Mouse (Mus musculus) lung, embryonic 15.5 days (tissue): ENCODE data around the gene Szt2. TPM values are rescaled to one million over a fixed set of nuclear protein-coding genes. Genes with fewer than 3 reads are reported as not detected.

Experiments
- ATAC-seq: fragments of 200-750 bp; cut with Nextera tagmentation; 2 replicates; pipeline ENCODE4 v1.8.0; 2017; ENCODE audit warnings: moderate number of reproducible peaks, borderline replicate concordance; ENCODE audit not compliant: low FRiP score, low TSS enrichment; ENCODE audit errors: extremely low read depth
- H3K27ac ChIP-seq: fragments of 300-500 bp; sonication (generic); 2 replicates; pipeline ENCODE4 v1.5.1; 2015; ENCODE audit warnings: moderate library complexity, mild to moderate bottlenecking, inconsistent platforms
- H3K27me3 ChIP-seq: fragments of 300-500 bp; sonication (generic); 2 replicates; pipeline ENCODE4 v1.6.1; 2015; ENCODE audit warnings: inconsistent platforms
- H3K36me3 ChIP-seq: fragments of 300-500 bp; sonication (generic); 2 replicates; pipeline ENCODE4 v1.6.1; 2015; ENCODE audit warnings: inconsistent platforms
- H3K4me1 ChIP-seq: fragments of 300-500 bp; sonication (generic); 2 replicates; pipeline ENCODE4 v1.6.1; 2015; ENCODE audit warnings: inconsistent platforms
- H3K4me2 ChIP-seq: fragments of 300-500 bp; sonication (generic); 2 replicates; pipeline ENCODE4 v1.6.1; 2015; ENCODE audit warnings: inconsistent platforms, mild to moderate bottlenecking, moderate library complexity
- H3K4me3 ChIP-seq: fragments of 300-500 bp; sonication (generic); 2 replicates; pipeline ENCODE4 v1.5.1; 2015; ENCODE audit warnings: mild to moderate bottlenecking, inconsistent platforms
- H3K9ac ChIP-seq: fragments of 300-500 bp; sonication (generic); 2 replicates; pipeline ENCODE4 v1.6.1; 2015; ENCODE audit warnings: inconsistent platforms
- H3K9me3 ChIP-seq: fragments of 300-500 bp; sonication (generic); 2 replicates; pipeline ENCODE4 v1.6.1; 2016; ENCODE audit warnings: inconsistent platforms
- WGBS: fragments of 180-500 bp; shearing (Covaris S2); methylation state at CpG from one replicate; pipeline ENCODE4 v1.1.7; 2015; 5-methylcytosine and 5-hydroxymethylcytosine counted together
- polyA plus RNA-seq: library from polyadenylated mRNA; unstranded; fragments of >200 nt; fragmentation: Nextera tagmentation; extraction: Ambion mirVana; gene quantifications from 2 replicates; pipeline ENCODE4 v1.2.1, GENCODE M21; 2015

The Szt2 gene
- polyA plus RNA-seq, 1 experiment from 2014 or later = 7.0 TPM

GRCm38 (mm10) chr4:118353689-118354088, 55.4 kb downstream of the Szt2 start:
- no peak for ATAC-seq
- Histone ChIP-seq H3K36me3 (no peaks in the 10 kb centered on the region), H3K9ac (no peak overlapping the region), H3K27ac (no peak overlapping the region), H3K4me3 (no peak overlapping the region), H3K9me3 (no peaks in the 10 kb centered on the region), H3K27me3 (no peaks in the 10 kb centered on the region), H3K4me1 (no peaks in the 10 kb centered on the region), H3K4me2 (no peak overlapping the region)
- WGBS = 60% methylated on average over 6 of the region's 6 CpGs

- Histone ChIP-seq H3K36me3 (no peaks in the 10 kb centered on the region), H3K4me2 (no peak overlapping the region), H3K27me3 (no peaks in the 10 kb centered on the region), H3K4me3 (no peak overlapping the region), H3K9me3 (no peaks in the 10 kb centered on the region), H3K9ac (no peak overlapping the region), H3K4me1 (no peaks in the 10 kb centered on the region), H3K27ac (no peak overlapping the region)
- WGBS = 82% methylated on average over 3 of the region's 3 CpGs
- ATAC-seq = no peak
These were observed 57.2 kb downstream of the Szt2 start for GRCm38 (mm10) chr4:118351828-118352227.

- whole genome bisulfite sequencing = 61% methylated on average over 2 of the region's 2 CpGs
- H3K9me3 ChIP-seq = no peaks in the 10 kb centered on the region
- H3K27me3 ChIP-seq = no peaks in the 10 kb centered on the region
- ATAC-seq = no peak
- H3K9ac ChIP-seq = no peak overlapping the region
- H3K36me3 ChIP-seq = no peaks in the 10 kb centered on the region
- H3K4me1 ChIP-seq = no peaks in the 10 kb centered on the region
- H3K4me3 ChIP-seq = no peak overlapping the region
- no peak overlapping the region for H3K27ac ChIP-seq
- H3K4me2 ChIP-seq = no peak overlapping the region
These were observed 58.2 kb downstream of the Szt2 start for GRCm38 (mm10) chr4:118350864-118351263.

- H3K9me3 ChIP-seq = no peaks in the 10 kb centered on the region
- WGBS = 44% methylated on average over 13 of the region's 13 CpGs
- no peak overlapping the region for H3K4me2 ChIP-seq
- no peak overlapping the region for H3K27ac ChIP-seq
- no peak for ATAC-seq
- no peak overlapping the region for H3K9ac ChIP-seq
- H3K36me3 ChIP-seq = no peaks in the 10 kb centered on the region
- no peaks in the 10 kb centered on the region for H3K4me1 ChIP-seq
- H3K4me3 ChIP-seq = no peak overlapping the region
- H3K27me3 ChIP-seq = no peaks in the 10 kb centered on the region
These were observed 61.4 kb downstream of the Szt2 start for GRCm38 (mm10) chr4:118347529-118348309.

GRCm38 (mm10) chr4:118341447-118341846, 67.6 kb downstream of the Szt2 start:
- Histone ChIP-seq H3K9me3 (no peaks in the 10 kb centered on the region), H3K4me2 (no peak overlapping the region), H3K9ac (no peak overlapping the region), H3K4me1 (no peaks in the 10 kb centered on the region), H3K36me3 (no peaks in the 10 kb centered on the region), H3K27me3 (no peaks in the 10 kb centered on the region), H3K27ac (no peak overlapping the region), H3K4me3 (no peak overlapping the region)
- no peak for ATAC-seq
- WGBS = 74% methylated on average over 3 of the region's 3 CpGs

DNA sequence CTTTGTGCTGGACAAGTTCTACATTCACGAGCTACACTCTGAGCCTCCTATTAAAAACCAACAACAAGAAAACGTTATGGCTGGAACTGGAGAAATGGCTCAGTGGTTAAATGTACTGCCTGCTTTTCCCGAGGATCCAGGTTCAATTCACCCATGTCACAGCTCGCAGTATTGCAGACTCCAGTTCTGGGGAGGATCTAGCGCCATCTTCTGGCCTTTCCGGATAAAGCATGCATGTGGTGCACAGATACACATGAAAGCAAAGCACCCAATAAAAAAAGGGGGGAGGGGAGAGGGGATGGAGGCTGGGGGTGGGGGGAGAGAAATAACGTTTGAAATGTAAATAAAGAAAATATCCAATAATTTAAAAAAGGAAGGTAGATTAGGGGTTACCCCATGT, 72.4 kb downstream of the Szt2 start:
- no peak overlapping the region for H3K4me3 ChIP-seq
- H3K27me3 ChIP-seq = no peaks in the 10 kb centered on the region
- 20% methylated on average over 7 of the region's 7 CpGs for WGBS
- ATAC-seq = no peak
- no peak overlapping the region for H3K4me2 ChIP-seq
- no peaks in the 10 kb centered on the region for H3K9me3 ChIP-seq
- no peaks in the 10 kb centered on the region for H3K36me3 ChIP-seq
- H3K9ac ChIP-seq = no peak overlapping the region
- H3K4me1 ChIP-seq = peaks cover under 1% of the 10 kb centered on the region; the same call in 1 of the 2 replicates
- no peak overlapping the region for H3K27ac ChIP-seq

- WGBS = 74% methylated on average over 4 of the region's 4 CpGs
- Histone ChIP-seq H3K9ac (no peak overlapping the region), H3K36me3 (no peaks in the 10 kb centered on the region), H3K27me3 (no peaks in the 10 kb centered on the region), H3K4me2 (no peak overlapping the region), H3K9me3 (no peaks in the 10 kb centered on the region), H3K4me3 (no peak overlapping the region), H3K4me1 (peaks cover 4% of the 10 kb centered on the region; the same call in 1 of the 2 replicates), H3K27ac (no peak overlapping the region)
- no peak for ATAC-seq
These were observed 73.1 kb downstream of the Szt2 start for GRCm38 (mm10) chr4:118335991-118336390.

- Histone ChIP-seq H3K9ac (no peak overlapping the region), H3K4me2 (0 out of 2 replicates have a peak overlapping the region, but pooled peaks have one; percentile 21), H3K27me3 (no peaks in the 10 kb centered on the region), H3K27ac (peak overlapping the region; percentile 41), H3K36me3 (no peaks in the 10 kb centered on the region), H3K4me3 (no peak overlapping the region), H3K9me3 (no peaks in the 10 kb centered on the region), H3K4me1 (peaks cover 4% of the 10 kb centered on the region; the same call in 1 of the 2 replicates)
- WGBS = 26% methylated on average over 4 of the region's 4 CpGs
- peak; percentile 72; the same call in 1 of the 2 replicates for ATAC-seq
These were observed 77.3 kb downstream of the Szt2 start for GRCm38 (mm10) chr4:118331777-118332176.

- H3K27me3 ChIP-seq = peaks cover 4% of the 10 kb centered on the region; the same call in 1 of the 2 replicates
- no peaks in the 10 kb centered on the region for H3K36me3 ChIP-seq
- no peak overlapping the region for H3K4me2 ChIP-seq
- no peaks in the 10 kb centered on the region for H3K9me3 ChIP-seq
- H3K9ac ChIP-seq = no peak overlapping the region
- 45% methylated on average over 7 of the region's 7 CpGs for WGBS
- no peak overlapping the region for H3K4me3 ChIP-seq
- peaks cover 2% of the 10 kb centered on the region; the same call in 1 of the 2 replicates for H3K4me1 ChIP-seq
- H3K27ac ChIP-seq = no peak overlapping the region
- ATAC-seq = no peak
These were observed 82.6 kb downstream of the Szt2 start for GRCm38 (mm10) chr4:118326476-118326875.

DNA sequence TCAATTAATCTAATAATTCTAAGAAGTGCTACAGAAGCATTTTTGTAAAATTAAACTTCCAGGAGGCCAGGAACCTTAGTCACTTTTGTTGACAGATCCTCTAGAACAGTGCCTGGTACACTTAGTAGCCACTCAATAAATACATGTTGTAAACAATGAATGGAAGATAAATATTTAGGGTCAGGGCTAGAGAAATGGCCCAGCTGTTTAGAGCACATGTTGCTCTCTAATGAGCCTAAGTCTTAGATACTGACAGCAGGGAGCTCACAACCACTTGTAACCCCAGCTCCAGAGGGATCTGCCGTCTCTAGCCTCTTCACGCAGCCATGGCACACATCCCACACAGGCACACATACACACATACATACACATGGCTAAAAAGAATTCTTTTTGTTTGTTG, 88.4 kb downstream of the Szt2 start:
- Histone ChIP-seq H3K9ac (no peak overlapping the region), H3K4me1 (peaks cover 9% of the 10 kb centered on the region), H3K4me2 (no peak overlapping the region), H3K4me3 (no peak overlapping the region), H3K27ac (no peak overlapping the region), H3K27me3 (peaks cover 4% of the 10 kb centered on the region; the same call in 1 of the 2 replicates), H3K36me3 (no peaks in the 10 kb centered on the region), H3K9me3 (no peaks in the 10 kb centered on the region)
- ATAC-seq = peak; percentile 80; the same call in 1 of the 2 replicates
- 23% methylated on average over 2 of the region's 2 CpGs for WGBS

- 18% methylated on average over 8 of the region's 8 CpGs for WGBS
- H3K4me2 ChIP-seq = peak overlapping the region; percentile 27
- ATAC-seq = peak; percentile 64; the same call in 1 of the 2 replicates
- peaks cover 4% of the 10 kb centered on the region; the same call in 1 of the 2 replicates for H3K27me3 ChIP-seq
- H3K4me1 ChIP-seq = peaks cover 15% of the 10 kb centered on the region
- H3K9me3 ChIP-seq = no peaks in the 10 kb centered on the region
- no peak overlapping the region for H3K4me3 ChIP-seq
- no peak overlapping the region for H3K9ac ChIP-seq
- H3K36me3 ChIP-seq = no peaks in the 10 kb centered on the region
- peak overlapping the region; percentile 35; the same call in 1 of the 2 replicates for H3K27ac ChIP-seq
These were observed 89.2 kb downstream of the Szt2 start for GRCm38 (mm10) chr4:118319706-118320344.

DNA sequence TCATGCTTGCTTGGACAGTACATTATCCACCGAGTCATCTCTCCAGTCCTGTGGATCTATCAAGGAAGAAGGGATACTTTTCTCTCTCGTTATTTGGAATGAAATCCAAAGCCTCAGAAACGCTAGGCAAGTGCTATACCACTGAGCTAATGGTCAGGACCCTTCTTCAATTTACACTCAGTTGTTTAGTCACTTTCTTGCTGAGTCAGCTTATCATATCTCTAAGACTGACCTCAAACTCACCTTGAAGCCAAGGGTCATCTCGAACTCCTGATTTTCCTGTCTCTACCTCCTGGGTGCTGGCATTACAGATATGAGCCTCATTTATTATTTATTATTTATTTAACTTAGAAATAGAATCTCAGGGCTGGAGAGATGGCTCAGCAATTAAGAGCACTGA, 92.4 kb downstream of the Szt2 start:
- no peaks in the 10 kb centered on the region for H3K27me3 ChIP-seq
- no peak for ATAC-seq
- H3K4me3 ChIP-seq = no peak overlapping the region
- no peak overlapping the region for H3K27ac ChIP-seq
- WGBS = 67% methylated on average over 4 of the region's 4 CpGs
- H3K4me2 ChIP-seq = no peak overlapping the region
- no peak overlapping the region for H3K9ac ChIP-seq
- no peaks in the 10 kb centered on the region for H3K9me3 ChIP-seq
- H3K4me1 ChIP-seq = peaks cover 22% of the 10 kb centered on the region
- no peaks in the 10 kb centered on the region for H3K36me3 ChIP-seq
